Mouse (Mus musculus) T-cell, adult 66 days (primary cell): ENCODE data around the gene Tubal3. TPM values are rescaled to one million over a fixed set of nuclear protein-coding genes. Genes with fewer than 3 reads are reported as not detected.

Source experiments
- total RNA-seq, 2 experiments: library from RNA; stranded (reverse); gene quantifications; 3 replicates in 1 of 2; 4 replicates in 1 of 2; pipeline ENCODE4 v1.2.4; 2023

The Tubal3 gene
- not detected for total RNA-seq

GRCm38 (mm10) chr13:3917571-3918311 is at the start of gene Tubal3, which contains the start of gene Net1:
Tubal3 (plus strand) TSS chr13:3918274.
Net1 (minus strand) TSS chr13:3918220.

GRCm38 (mm10) chr13:3945249-3945648 is 27.2 kb downstream of the Tubal3 start, which contains the start of gene Ucn3:
Ucn3 (minus strand) TSS chr13:3945349.

Other genes with a start within 250 kb of the Tubal3 start
- gene Calml3, start 114.0 kb upstream of the Tubal3 start, total RNA-seq, result not detected
- not detected for gene Calm4, start 80.5 kb upstream of the Tubal3 start, total RNA-seq
- gene Calm5, start 64.1 kb upstream of the Tubal3 start, total RNA-seq, result not detected
- gene Net1, start 54 bp upstream of the Tubal3 start, total RNA-seq, result 10 to 100 TPM; 36.2 to 38.0 TPM
- gene Ucn3, start 27.1 kb downstream of the Tubal3 start, total RNA-seq, result not detected
- gene Akr1c14, start 130.7 kb downstream of the Tubal3 start, total RNA-seq, result not detected
- not detected for gene Akr1c18, start 232.4 kb downstream of the Tubal3 start, total RNA-seq